In genomic region chr7:68357407-68357806, GRCm38 (mm10) we compare ENCODE assay signal across 8 mouse cellular contexts.
DNase-seq lines count a peak whose midpoint lies in the region; ATAC-seq lines count a peak whose summit lies in the region.

No protein-coding gene starts in this region.

- 21% methylated on average over 7 of the region's 7 CpGs for WGBS in intestine, embryonic 14.5 days
- WGBS in intestine, embryonic 16.5 days, result 20% methylated on average over 7 of the region's 7 CpGs

- no peaks in the 10 kb centered on the region for H3K9me3 ChIP-seq in intestine, embryonic 14.5 days (ENCODE audit: control insufficient read depth, low read length)
- no peaks in the 10 kb centered on the region for H3K9me3 ChIP-seq in intestine, embryonic 16.5 days (ENCODE audit: control insufficient read depth, low read length)

- no peak overlapping the region for H3K27ac ChIP-seq in intestine, embryonic 14.5 days (ENCODE audit: low read depth)
- no peak overlapping the region for H3K27ac ChIP-seq in intestine, embryonic 16.5 days (ENCODE audit: low read length)

- peak; percentile 73 for DNase-seq in intestine, embryonic 14.5 days (ENCODE audit: low spot score)
- peak; percentile 66 for DNase-seq in R1 (ENCODE audit: low read depth, low spot score)
- peak; percentile 50 to 70 for DNase-seq in cerebellum, postnatal 36 days
- DNase-seq in layer of hippocampus, adult 8-10 months (ENCODE audit: low spot score in 2 of 2), result peak; percentile 32 to 75
- DNase-seq in lung, postnatal 36 days, result peak; percentile 75
- peak; percentile 56 for DNase-seq in testis, postnatal 10 days (ENCODE audit: low spot score)

- no peak overlapping the region for H3K4me2 ChIP-seq in intestine, embryonic 14.5 days (ENCODE audit: low read length)
- no peak overlapping the region for H3K4me2 ChIP-seq in intestine, embryonic 16.5 days (ENCODE audit: low read depth, low read length)

- H3K4me3 ChIP-seq in intestine, embryonic 14.5 days (ENCODE audit: low read depth, low read length), result no peak overlapping the region
- H3K4me3 ChIP-seq in intestine, embryonic 16.5 days (ENCODE audit: low read length), result no peak overlapping the region

- no peak overlapping the region for H3K9ac ChIP-seq in intestine, embryonic 14.5 days (ENCODE audit: low read length)
- H3K9ac ChIP-seq in intestine, embryonic 16.5 days (ENCODE audit: low read depth, low read length), result no peak overlapping the region

- H3K27me3 ChIP-seq in intestine, embryonic 14.5 days (replicated peaks; ENCODE audit: control insufficient read depth, insufficient read depth, low read length), result no peaks in the 10 kb centered on the region
- peaks cover 6% of the 10 kb centered on the region; the same call in 1 of the 2 replicates for H3K27me3 ChIP-seq in intestine, embryonic 16.5 days (replicated peaks; ENCODE audit: control insufficient read depth, insufficient read depth, low read length)

- H3K36me3 ChIP-seq in intestine, embryonic 14.5 days (ENCODE audit: control insufficient read depth, insufficient read depth, low read length), result no peaks in the 10 kb centered on the region
- H3K36me3 ChIP-seq in intestine, embryonic 16.5 days (ENCODE audit: control insufficient read depth, insufficient read depth, low read length), result no peaks in the 10 kb centered on the region

- no peaks in the 10 kb centered on the region for H3K4me1 ChIP-seq in intestine, embryonic 14.5 days (replicated peaks; ENCODE audit: control insufficient read depth, insufficient read depth, low read length)
- 0 out of 2 replicates have a peak, but pooled peaks cover 4% of the 10 kb centered on the region for H3K4me1 ChIP-seq in intestine, embryonic 16.5 days (ENCODE audit: control insufficient read depth, insufficient read depth, low read length)

- no peak for ATAC-seq in intestine, embryonic 14.5 days (replicated peaks; ENCODE audit: low FRiP score, low TSS enrichment, low read depth)
- ATAC-seq in intestine, embryonic 16.5 days, result no peak
- peak; percentile 74 for ATAC-seq in granulocyte monocyte progenitor cell, adult 5-6 weeks (replicated peaks; ENCODE audit: poor library complexity, severe bottlenecking)
